Mouse (Mus musculus): ENCODE measurements around the gene Acsf3. TPM values are rescaled to one million over a fixed set of nuclear protein-coding genes. Genes with fewer than 3 reads are reported as not detected.

The Acsf3 gene
- total RNA-seq, 1 experiment from 2014 or later = 50.6 TPM

GRCm38 (mm10) chr8:122851692-122852545, 76.6 kb downstream of the Acsf3 start:
- DNase-seq = peak; percentile 43

GRCm38 (mm10) chr8:122852546-122852905, 77.2 kb downstream of the Acsf3 start:
- DNase-seq = no peak

- peak; percentile 54 for DNase-seq
These were observed 78.1 kb downstream of the Acsf3 start for GRCm38 (mm10) chr8:122853340-122853771.

- DNase-seq = no peak
These were observed 79.1 kb downstream of the Acsf3 start for GRCm38 (mm10) chr8:122854388-122854787.

- no peak for DNase-seq
These were observed 79.8 kb downstream of the Acsf3 start for GRCm38 (mm10) chr8:122855123-122855522.

GRCm38 (mm10) chr8:122856288-122856687, 81.0 kb downstream of the Acsf3 start:
- no peak for DNase-seq

- no peak for DNase-seq
These were observed 84.6 kb downstream of the Acsf3 start for GRCm38 (mm10) chr8:122859843-122860242.

GRCm38 (mm10) chr8:122864719-122865129, 89.4 kb downstream of the Acsf3 start:
- DNase-seq = no peak

GRCm38 (mm10) chr8:122865441-122865840, 90.2 kb downstream of the Acsf3 start:
- DNase-seq = no peak

GRCm38 (mm10) chr8:122866231-122866630, 90.9 kb downstream of the Acsf3 start:
- DNase-seq = no peak

Other genes with a start within 250 kb of the Acsf3 start
- 23.2 and 29.9 TPM in 2 replicates for gene Piezo1, start 224.2 kb upstream of the Acsf3 start, total RNA-seq (2021)
- gene Cdt1, start 207.5 kb upstream of the Acsf3 start, total RNA-seq (2021) = 15.5 and 15.8 TPM in 2 replicates
- 71.3 and 74.9 TPM in 2 replicates for gene Aprt, start 198.6 kb upstream of the Acsf3 start, total RNA-seq (2021)
- gene Galns, start 164.0 kb upstream of the Acsf3 start, total RNA-seq (2021) = 5.4 and 7.5 TPM in 2 replicates
- 47.6 and 52.6 TPM in 2 replicates for gene Trappc2l, start 163.8 kb upstream of the Acsf3 start, total RNA-seq (2021)
- gene Pabpn1l, start 152.7 kb upstream of the Acsf3 start, total RNA-seq (2021) = not detected in 2 replicates
- 13.6 and 14.9 TPM in 2 replicates for gene Cbfa2t3, start 76.4 kb upstream of the Acsf3 start, total RNA-seq (2021)
- 0.19 and 0.41 TPM in 2 replicates for gene Cdh15, start 72.5 kb downstream of the Acsf3 start, total RNA-seq (2021)

Measured in adrenal gland, postnatal 14 days (tissue).